Mouse (Mus musculus): ENCODE measurements around the gene Mfn1. TPM values are rescaled to one million over a fixed set of nuclear protein-coding genes. Genes with fewer than 3 reads are reported as not detected.

Mfn1 gene
- polyA plus RNA-seq, 1 experiment, result 23.4 TPM

- no peak overlapping the region for H3K27ac ChIP-seq (ENCODE audit: control insufficient read depth, insufficient read depth, low read depth, low read length, poor library complexity)
- 65% methylated on average over 1 of the region's 1 CpGs for WGBS
These were observed 92.4 kb downstream of the Mfn1 start for GRCm38 (mm10) chr3:32621658-32622057.

GRCm38 (mm10) chr3:32622106-32622505, 92.8 kb downstream of the Mfn1 start:
- Histone ChIP-seq H3K27ac (ENCODE audit: control insufficient read depth, insufficient read depth, low read depth, low read length, poor library complexity) (no peak overlapping the region), H3K4me3 (replicated peaks; ENCODE audit: control insufficient read depth, low read depth, low read length) (no peak overlapping the region), H3K4me1 (ENCODE audit: control insufficient read depth, insufficient read depth, low read length) (no peaks in the 10 kb centered on the region; the same call in 1 of the 2 replicates)
- TF ChIP-seq CTCF (IDR thresholded peaks at IDR 0.05; ENCODE audit: control insufficient read depth, insufficient read depth, low read length) (no peak), POLR2A (IDR thresholded peaks at IDR 0.05; ENCODE audit: borderline replicate concordance, control insufficient read depth, low read depth, low read length) (no peak)
- 70% methylated on average over 3 of the region's 3 CpGs for WGBS

More at GRCm38 (mm10) chr3:32621658-32622057, 92.4 kb downstream of the Mfn1 start:
- H3K4me3 ChIP-seq (replicated peaks; ENCODE audit: control insufficient read depth, low read depth, low read length), result no peak overlapping the region
- H3K4me1 ChIP-seq (ENCODE audit: control insufficient read depth, insufficient read depth, low read length), result no peaks in the 10 kb centered on the region; the same call in 1 of the 2 replicates
- TF ChIP-seq POLR2A (IDR thresholded peaks at IDR 0.05; ENCODE audit: borderline replicate concordance, control insufficient read depth, low read depth, low read length) (no peak), CTCF (IDR thresholded peaks at IDR 0.05; ENCODE audit: control insufficient read depth, insufficient read depth, low read length) (no peak)

GRCm38 (mm10) chr3:32628141-32628540, 98.9 kb downstream of the Mfn1 start:
- Histone ChIP-seq H3K27ac (ENCODE audit: control insufficient read depth, insufficient read depth, low read depth, low read length, poor library complexity) (no peak overlapping the region), H3K4me3 (replicated peaks; ENCODE audit: control insufficient read depth, low read depth, low read length) (no peak overlapping the region), H3K4me1 (ENCODE audit: control insufficient read depth, insufficient read depth, low read length) (no peaks in the 10 kb centered on the region)
- 76% methylated on average over 7 of the region's 7 CpGs for WGBS
- TF ChIP-seq POLR2A (IDR thresholded peaks at IDR 0.05; ENCODE audit: borderline replicate concordance, control insufficient read depth, low read depth, low read length) (no peak), CTCF (IDR thresholded peaks at IDR 0.05; ENCODE audit: control insufficient read depth, insufficient read depth, low read length) (no peak)

Other genes with a start within 250 kb of the Mfn1 start
- 1.3 and 6.0 TPM in 2 replicates for gene Zmat3, start 163.5 kb upstream of the Mfn1 start, polyA plus RNA-seq (2011; ENCODE audit: insufficient read depth, insufficient read length, low replicate concordance, missing spikeins)
- gene Pik3ca, start 131.8 kb upstream of the Mfn1 start, polyA plus RNA-seq (2011; ENCODE audit: insufficient read depth, insufficient read length, low replicate concordance, missing spikeins), result 6.3 and 8.7 TPM in 2 replicates
- not detected in 2 replicates for gene Kcnmb3, start 37.2 kb upstream of the Mfn1 start, polyA plus RNA-seq (2011; ENCODE audit: insufficient read depth, insufficient read length, low replicate concordance, missing spikeins)
- 19.6 and 25.6 TPM in 2 replicates for gene Zfp639, start 19.2 kb upstream of the Mfn1 start, polyA plus RNA-seq (2011; ENCODE audit: insufficient read depth, insufficient read length, low replicate concordance, missing spikeins)
- 3.3 and 4.2 TPM in 2 replicates for gene Gnb4, start 87.1 kb downstream of the Mfn1 start, polyA plus RNA-seq (2011; ENCODE audit: insufficient read depth, insufficient read length, low replicate concordance, missing spikeins)
- 62.6 and 65.0 TPM in 2 replicates for gene Actl6a, start 176.8 kb downstream of the Mfn1 start, polyA plus RNA-seq (2011; ENCODE audit: insufficient read depth, insufficient read length, low replicate concordance, missing spikeins)
- 41.2 and 89.4 TPM in 2 replicates for gene Ndufb5, start 207.5 kb downstream of the Mfn1 start, polyA plus RNA-seq (2011; ENCODE audit: insufficient read depth, insufficient read length, low replicate concordance, missing spikeins)
- 12.5 and 38.7 TPM in 2 replicates for gene Mrpl47, start 208.1 kb downstream of the Mfn1 start, polyA plus RNA-seq (2011; ENCODE audit: insufficient read depth, insufficient read length, low replicate concordance, missing spikeins)

Measured in bone marrow, adult 2 months (tissue).